Mouse (Mus musculus): ENCODE data around the gene 4430402I18Rik. TPM values are rescaled to one million over a fixed set of nuclear protein-coding genes. Genes with fewer than 3 reads are reported as not detected.
A peak's percentile ranks its signal among the peaks of the same experiment; 100 is the strongest.

4430402I18Rik gene
- total RNA-seq, 2 experiments from 2014 or later = 4.7 to 6.7 TPM

- intact Hi-C loops (cut with DNase I) = no loop called here
- DNase-seq (ENCODE audit: low spot score in 2 of 2) = peak; percentile 62 to 83
Observed at GRCm38 (mm10) chr19:28974862-28975611, 7.4 kb upstream of the 4430402I18Rik start.

GRCm38 (mm10) chr19:28970251-28970650 is 2.7 kb upstream of the 4430402I18Rik start:
- no peak for DNase-seq (ENCODE audit: low spot score in 2 of 2)
- intact Hi-C loops (cut with DNase I) = no loop called here

DNA sequence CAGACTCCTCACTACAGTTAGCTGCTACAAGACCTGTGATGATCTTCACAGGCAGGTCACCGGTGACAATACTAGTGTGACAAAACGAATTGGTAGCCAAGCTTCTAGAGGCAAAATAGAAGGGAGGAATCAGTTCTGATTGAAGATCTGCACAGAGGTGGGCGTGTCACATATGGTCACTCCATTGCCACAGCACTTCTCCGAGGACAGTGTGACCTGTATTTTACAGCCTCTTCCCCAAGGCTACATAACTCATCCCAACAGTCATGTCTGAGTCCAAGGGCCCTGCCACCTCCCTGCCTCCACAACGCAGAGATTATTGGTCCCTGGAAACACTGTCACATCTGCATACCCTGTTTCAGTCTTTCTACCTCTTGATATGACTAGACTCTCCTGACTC is 1.6 kb upstream of the 4430402I18Rik start:
- intact Hi-C loops (cut with DNase I) = loop anchor here (5.0 kb wide), 1 partner anchor 62 kb away; no protein-coding TSS in a partner anchor
- no peak for DNase-seq (ENCODE audit: low spot score in 2 of 2)

- intact Hi-C loops (cut with DNase I) = loop anchor here (5.0 kb wide), 1 partner anchor 61 kb away; no protein-coding TSS in a partner anchor
- no peak for DNase-seq (ENCODE audit: low spot score in 2 of 2)
Observed at GRCm38 (mm10) chr19:28968178-28968577, 578 bp upstream of the 4430402I18Rik start.

GRCm38 (mm10) chr19:28964552-28964903 is 3.1 kb downstream of the 4430402I18Rik start:
- no peak for DNase-seq (ENCODE audit: low spot score in 2 of 2)
- intact Hi-C loops (cut with DNase I) = loop anchor here (2.0 kb wide), 1 partner anchor 188 kb away; no protein-coding TSS in a partner anchor

GRCm38 (mm10) chr19:28963842-28964551 is 3.6 kb downstream of the 4430402I18Rik start, which contains the start of gene Plpp6:
Gene Plpp6 (plus strand): TSS chr19:28963953.
- peak; percentile 68 to 81 for DNase-seq (ENCODE audit: low spot score in 2 of 2)
- intact Hi-C loops (cut with DNase I) = loop anchor here (2.0 kb wide), 1 partner anchor 187 kb away; no protein-coding TSS in a partner anchor

DNA sequence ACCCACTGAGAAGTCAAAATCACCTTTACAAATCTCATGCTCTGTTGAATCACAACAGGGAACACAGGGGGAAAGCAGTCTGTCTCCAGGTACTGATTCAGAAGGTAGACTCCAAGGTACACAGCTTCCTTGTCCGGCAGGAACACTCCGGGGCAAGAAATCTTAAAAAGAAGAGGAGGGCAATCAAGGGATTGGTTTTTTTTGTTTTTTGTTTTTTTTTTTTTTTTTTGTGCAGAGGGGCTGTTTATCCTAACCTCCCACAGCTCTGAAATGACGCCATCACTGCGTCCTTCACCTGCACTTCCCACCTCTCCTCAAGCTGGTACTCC is 4.1 kb downstream of the 4430402I18Rik start:
- intact Hi-C loops (cut with DNase I) = no loop called here

DNA sequence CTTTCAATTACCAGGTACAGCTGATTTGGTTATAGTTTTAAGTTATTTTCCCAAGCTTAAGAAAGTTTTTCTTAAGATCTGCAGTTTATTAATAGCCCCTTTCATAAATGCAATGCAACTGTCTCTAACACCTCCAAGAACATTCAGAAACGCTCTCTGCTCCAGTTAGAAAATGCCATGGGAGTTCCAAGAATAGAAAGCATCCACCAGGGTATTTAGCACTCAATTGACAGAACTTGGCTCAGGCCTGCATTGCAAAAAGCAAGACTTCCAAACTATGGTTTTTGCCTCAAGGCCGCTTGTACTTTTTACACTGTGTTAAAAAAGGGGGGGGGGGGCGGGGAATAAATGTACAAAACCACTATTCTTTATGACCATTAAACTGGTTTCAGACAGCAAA is 4.5 kb downstream of the 4430402I18Rik start:
- intact Hi-C loops (cut with DNase I) = no loop called here
- peak; percentile 56 to 83 for DNase-seq (ENCODE audit: low spot score in 2 of 2)

More for the DNA sequence above, 4.1 kb downstream of the 4430402I18Rik start:
- DNase-seq (ENCODE audit: low spot score in 2 of 2) = no peak

GRCm38 (mm10) chr19:28951251-28951650 is 16.3 kb downstream of the 4430402I18Rik start:
- no peak for DNase-seq (ENCODE audit: low spot score in 2 of 2)
- intact Hi-C loops (cut with DNase I) = no loop called here

DNA sequence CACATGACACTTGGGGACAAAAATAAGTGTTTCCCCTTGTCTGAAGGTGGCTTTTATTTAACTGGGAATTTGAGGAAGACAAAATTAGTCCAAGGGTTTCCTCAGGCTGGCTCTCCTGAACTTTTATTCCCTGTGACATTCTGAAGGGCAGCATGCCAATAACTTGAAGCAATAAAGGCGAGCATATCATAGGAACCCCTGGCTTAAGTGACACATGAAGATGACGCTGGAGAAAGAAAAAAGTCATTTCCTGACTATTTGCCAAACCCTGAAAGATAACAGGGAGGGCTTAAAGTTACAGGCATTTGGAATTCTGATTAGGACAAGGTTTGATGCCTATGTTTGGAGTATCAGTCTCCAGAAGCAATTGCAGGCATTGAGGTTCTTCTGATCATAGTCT is 20.3 kb downstream of the 4430402I18Rik start:
- intact Hi-C loops (cut with DNase I) = no loop called here
- no peak for DNase-seq (ENCODE audit: low spot score in 2 of 2)

- DNase-seq (ENCODE audit: low spot score in 2 of 2) = peak in 1 of 2 experiments; percentile 21
- intact Hi-C loops (cut with DNase I) = no loop called here
Observed at GRCm38 (mm10) chr19:28946782-28947181, 20.8 kb downstream of the 4430402I18Rik start.

DNA sequence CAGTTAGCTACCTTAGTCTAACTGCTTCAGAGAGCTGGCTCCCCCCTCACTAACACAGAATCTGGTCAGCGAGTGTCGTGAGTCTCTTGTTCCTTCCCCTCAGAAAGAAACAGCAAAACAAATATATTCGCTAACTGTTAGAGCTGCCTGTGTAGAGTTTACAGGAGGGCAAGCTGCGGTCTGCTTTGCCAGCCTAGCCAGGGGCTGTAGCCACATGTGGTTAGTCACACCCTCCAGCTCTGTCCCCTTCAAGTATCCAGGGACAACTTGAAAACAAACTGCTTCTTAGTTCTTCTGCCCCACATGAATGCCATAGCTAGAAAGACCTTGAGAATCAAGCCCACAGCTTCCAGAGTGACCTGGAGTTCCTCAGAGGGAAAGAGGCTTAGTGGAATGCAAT is 26.3 kb downstream of the 4430402I18Rik start:
- no peak for DNase-seq (ENCODE audit: low spot score in 2 of 2)
- intact Hi-C loops (cut with DNase I) = no loop called here

DNA sequence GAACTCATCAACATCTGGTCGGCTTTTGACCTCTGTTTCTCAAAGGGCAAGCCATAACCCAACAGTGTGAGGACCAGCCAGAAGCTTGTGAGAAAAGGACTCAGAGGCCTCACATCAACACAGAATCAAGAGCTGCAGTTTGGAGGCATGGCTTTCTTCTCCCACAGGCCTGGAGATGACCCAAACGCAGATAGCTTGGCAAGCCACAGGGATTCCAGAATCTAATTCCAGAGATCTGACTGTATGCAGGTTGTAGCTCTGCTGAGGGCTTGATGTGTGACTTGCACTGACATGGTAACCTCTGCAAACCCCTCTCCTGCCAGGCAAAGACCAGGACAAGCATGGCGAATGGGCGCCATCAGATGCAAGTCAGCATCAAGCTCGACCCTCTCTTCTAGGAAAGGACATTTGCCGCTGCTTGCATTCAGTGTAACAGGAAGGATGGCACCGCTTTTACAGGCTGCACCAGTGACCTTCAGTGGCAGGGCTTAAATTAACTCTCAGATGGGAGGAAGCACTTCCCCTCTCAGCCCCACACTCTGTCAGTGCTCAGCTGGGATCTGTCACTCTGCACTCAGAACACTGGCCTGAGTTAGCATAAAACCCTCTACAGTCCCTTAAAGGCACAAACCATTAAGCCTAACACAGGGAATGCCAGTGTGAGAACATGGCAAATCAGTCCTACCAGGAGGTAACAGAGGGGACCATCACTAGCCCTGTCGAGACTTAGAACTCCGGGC is 27.3 kb downstream of the 4430402I18Rik start:
- intact Hi-C loops (cut with DNase I) = no loop called here
- DNase-seq (ENCODE audit: low spot score in 2 of 2) = no peak

DNA sequence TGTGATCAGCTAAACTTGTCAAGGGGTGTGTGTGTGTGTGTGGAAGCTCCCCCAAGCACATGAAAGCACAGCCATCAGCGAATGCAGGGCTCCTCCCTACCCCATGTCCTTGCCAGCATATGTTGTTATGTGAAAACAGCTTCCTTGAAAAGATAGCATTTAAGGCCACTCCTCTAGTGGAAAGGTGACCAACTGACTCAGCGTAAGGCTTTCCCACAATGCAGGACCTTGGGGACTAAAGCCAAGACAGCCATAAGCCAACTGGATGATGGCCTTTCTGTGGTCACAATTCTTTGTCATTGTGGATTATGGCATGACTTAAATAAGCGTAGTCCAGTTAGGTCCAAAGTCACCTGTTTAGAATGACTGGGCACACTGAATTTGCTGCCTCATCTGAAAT is 32.7 kb downstream of the 4430402I18Rik start:
- intact Hi-C loops (cut with DNase I) = no loop called here
- no peak for DNase-seq (ENCODE audit: low spot score in 2 of 2)

- DNase-seq (ENCODE audit: low spot score in 2 of 2) = no peak
- intact Hi-C loops (cut with DNase I) = no loop called here
Observed at GRCm38 (mm10) chr19:28929034-28929433, 38.6 kb downstream of the 4430402I18Rik start.

DNA sequence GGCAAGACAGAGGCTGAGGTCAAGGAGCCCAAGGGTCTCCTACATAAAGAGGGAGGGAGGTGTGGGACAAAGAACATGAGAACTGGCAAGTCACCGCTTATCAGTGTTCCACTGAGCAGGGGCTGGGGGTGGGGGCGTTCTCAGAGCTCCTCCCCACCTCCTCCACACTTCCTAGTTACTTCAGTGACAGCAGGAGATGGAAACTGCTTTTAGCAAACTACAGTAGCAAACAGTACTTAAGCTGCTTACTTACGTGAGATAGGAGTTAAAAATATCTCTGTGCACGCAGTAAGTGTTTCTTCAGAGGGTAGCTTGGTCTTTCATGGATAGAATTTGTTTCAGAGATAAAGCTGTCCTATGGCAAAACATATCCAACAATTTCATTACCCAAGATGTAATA is 40.2 kb downstream of the 4430402I18Rik start:
- intact Hi-C loops (cut with DNase I) = no loop called here
- peak in 1 of 2 experiments; percentile 44 for DNase-seq (ENCODE audit: low spot score in 2 of 2)

GRCm38 (mm10) chr19:28926366-28926765 is 41.2 kb downstream of the 4430402I18Rik start:
- intact Hi-C loops (cut with DNase I) = no loop called here
- no peak for DNase-seq (ENCODE audit: low spot score in 2 of 2)

DNA sequence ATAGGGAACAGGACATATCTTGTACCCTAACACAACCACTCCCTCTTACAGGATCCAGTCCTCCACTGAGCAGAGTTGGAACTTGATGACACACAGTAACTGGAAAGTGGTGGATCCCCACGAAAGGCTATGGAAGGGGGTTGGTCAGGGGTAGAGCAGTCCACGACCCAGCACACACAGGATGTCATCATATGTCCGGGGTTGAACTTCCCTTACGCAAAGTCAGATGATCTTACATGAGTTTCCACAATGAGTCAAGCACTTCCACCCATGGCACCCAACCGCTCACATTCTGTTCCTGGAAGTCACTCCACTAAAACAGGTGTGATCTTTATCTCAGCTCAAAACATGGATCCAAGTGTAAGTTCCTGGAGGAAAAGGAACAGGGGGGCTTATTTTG is 49.8 kb downstream of the 4430402I18Rik start:
- DNase-seq (ENCODE audit: low spot score in 2 of 2) = no peak
- intact Hi-C loops (cut with DNase I) = no loop called here

DNA sequence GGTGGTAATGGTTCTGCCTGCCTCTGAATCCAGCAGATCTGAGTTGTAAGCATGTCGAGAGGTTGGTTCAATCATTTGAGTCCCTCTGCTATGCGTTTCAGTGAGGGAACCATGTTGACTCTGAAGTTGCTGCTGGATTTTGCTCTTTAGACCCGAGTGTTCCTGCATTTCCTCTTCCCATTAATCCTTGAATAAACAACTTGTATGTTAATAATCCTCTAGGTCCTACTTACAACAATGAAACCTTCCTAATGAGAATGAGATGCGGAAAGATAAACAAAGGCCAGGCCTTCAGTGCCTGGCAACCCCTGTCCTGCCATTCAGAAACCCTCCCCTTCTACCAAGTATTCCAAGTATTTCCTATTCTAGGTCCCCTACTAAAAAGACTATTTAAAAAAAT is 51.1 kb downstream of the 4430402I18Rik start:
- DNase-seq (ENCODE audit: low spot score in 2 of 2) = no peak
- intact Hi-C loops (cut with DNase I) = no loop called here

DNA sequence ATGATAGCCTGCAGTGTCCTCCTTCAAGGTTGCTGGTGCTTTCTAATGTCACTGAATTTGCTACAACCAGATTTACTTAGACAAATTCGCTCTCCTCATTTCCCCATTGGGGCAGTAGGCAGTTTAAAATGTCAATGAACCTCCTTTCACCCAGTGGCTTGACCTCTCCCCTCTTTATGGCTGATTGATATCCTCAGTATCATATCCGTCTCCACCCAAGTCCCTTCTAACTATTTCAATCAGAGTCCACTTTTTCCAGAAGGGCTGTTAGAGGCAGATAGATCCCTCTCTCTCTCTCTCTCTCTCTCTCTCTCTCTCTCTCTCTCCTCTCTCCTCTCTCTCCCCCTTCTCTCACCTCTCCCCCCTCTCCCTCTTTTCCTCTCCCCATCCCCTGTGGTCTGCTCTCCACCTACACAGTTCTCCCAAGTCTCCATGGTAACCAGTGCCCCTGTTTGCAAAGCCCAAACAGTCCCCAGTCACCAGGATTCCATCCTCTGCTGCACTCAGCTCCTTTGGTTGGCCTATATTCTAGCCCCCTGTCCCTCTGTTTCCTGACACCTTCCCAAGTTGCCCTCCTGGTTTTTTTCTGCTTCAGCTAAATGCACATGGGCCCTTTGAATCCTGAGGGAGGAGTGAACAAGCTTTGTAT is 51.9 kb downstream of the 4430402I18Rik start:
- intact Hi-C loops (cut with DNase I) = no loop called here
- no peak for DNase-seq (ENCODE audit: low spot score in 2 of 2)

Measured in left cerebral cortex, postnatal 14 days (tissue).